Mouse (Mus musculus) adrenal gland (tissue): ENCODE data around the gene Srp9.

Source experiments
- intact Hi-C: fragments of 180-260 bp; cut with DNase I; formaldehyde crosslinking; loops from one replicate; pipeline ENCODE4 v1.15.1; 2025
- long read RNA-seq, 2 experiments: library from polyadenylated mRNA; unstranded; transcript quantifications; one replicate each; pipeline ENCODE4 v2.0.0; 2020; ENCODE audit warnings: borderline replicate concordance in 1 of 2; ENCODE audit not compliant: insufficient replicate concordance in 1 of 2

Srp9 gene
- long read RNA-seq, experiment 1, transcript Srp9-201 (3 exons, 1,367 nt) = major isoform, 279 of 285 reads
- long read RNA-seq, experiment 1, partial matches to known transcripts = 1 of 285 reads
- long read RNA-seq, experiment 1, other reads (novel, unspliced or antisense) = 1 of 285 reads
- long read RNA-seq, experiment 2, transcript Srp9-201 (3 exons, 1,367 nt) = major isoform, 307 of 315 reads
- long read RNA-seq, experiment 2, transcript Srp9-202 (2 exons, 823 nt) = minor isoform, 7 of 315 reads
- long read RNA-seq, experiment 2, partial matches to known transcripts = 0 of 315 reads
- long read RNA-seq, experiment 2, other reads (novel, unspliced or antisense) = 0 of 315 reads

DNA sequence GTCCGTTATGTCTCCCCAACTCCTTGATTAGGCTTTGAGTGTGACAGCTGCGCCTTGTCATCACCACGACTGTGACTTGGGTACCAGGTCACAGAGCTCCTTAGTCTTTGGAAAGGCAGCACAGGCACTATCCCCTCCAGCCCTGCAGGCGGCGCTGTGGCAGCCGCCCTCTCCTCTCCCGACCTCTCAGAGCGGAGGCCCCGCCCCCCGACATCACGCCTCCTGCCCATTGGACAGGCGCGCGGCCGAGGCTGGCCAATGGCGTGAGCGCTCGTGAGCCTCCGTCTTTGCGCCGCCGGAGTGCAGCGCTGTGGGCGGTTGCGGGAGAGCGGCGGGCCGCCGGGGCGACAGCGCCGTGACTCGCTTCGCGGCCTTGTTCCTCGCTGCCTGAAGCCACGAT lies at the start of gene Srp9:
Srp9 (plus strand) TSS at position 232 of the 400 bp plus-strand sequence.
- intact Hi-C loops = no loop called here

DNA sequence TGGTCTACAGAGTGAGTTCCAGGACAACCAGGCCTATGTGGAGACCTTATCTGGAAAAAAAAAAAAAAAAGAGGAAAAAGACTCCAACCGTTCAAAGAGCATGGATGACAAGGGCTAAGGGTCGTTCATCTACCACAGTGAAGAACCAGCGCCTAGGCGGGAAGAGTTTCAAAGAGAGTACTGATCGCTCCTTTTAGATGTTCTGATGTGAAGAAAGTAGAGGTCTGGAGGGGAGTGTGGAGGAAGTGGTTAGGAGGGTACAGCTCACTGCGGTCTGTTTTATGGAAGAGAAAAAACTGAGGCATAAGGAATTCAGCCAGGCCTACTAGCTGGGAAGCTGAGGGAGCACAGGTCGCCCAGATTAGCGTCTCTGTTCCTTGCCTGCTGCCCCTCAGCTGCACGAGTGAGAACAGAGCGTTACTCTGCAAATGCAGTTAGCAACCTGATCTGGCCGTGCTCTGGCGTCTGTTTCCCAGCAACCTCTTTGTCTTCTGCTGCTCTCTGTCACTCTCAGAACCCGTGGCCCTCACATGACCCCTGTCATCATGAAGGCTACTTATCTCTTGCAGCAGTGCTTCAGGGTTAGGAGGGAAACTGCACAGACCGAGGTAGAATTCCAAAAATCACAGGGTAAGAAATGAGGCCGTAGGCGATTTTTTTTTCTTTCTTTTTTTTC lies 42.7 kb upstream of the Srp9 start:
- intact Hi-C loops = no loop called here

DNA sequence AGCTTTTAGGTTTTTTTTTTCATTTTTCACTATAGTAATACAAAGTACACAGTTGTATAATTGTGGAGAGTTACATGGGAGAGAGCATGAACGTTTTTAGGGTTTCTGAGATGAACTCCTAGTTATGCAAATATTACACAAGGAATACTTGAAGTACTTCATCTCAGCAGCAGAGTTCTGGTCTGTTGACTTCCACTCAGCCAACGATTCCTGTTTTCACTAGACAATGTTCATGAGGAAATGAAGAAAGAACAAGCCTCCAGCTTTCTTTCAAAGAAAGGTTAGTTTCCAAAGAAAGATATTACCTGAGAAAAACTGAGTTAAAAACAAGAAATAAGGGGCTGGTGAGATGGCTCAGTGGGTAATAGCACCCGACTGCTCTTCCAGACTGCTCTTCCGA lies 41.1 kb upstream of the Srp9 start:
- intact Hi-C loops = no loop called here

DNA sequence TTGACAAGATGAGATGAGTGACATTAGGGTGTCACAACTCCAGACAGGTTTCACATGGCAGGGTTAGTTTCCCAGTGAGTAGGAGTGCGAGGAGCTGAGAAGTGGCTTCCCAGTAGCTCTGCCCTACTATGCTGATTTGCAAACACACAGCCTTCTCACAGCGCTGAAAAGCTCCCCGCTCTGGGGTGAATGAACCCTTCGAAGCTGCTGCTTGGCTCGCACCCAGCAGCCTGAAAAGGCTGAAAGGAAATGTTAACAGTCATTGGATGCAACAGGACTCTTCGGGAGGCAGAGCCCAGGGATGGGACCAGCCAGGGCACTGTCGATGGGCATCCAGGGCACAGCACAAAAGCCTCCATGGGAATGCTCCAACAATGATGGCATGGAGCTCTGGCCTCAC lies 37.8 kb upstream of the Srp9 start:
- intact Hi-C loops = no loop called here

DNA sequence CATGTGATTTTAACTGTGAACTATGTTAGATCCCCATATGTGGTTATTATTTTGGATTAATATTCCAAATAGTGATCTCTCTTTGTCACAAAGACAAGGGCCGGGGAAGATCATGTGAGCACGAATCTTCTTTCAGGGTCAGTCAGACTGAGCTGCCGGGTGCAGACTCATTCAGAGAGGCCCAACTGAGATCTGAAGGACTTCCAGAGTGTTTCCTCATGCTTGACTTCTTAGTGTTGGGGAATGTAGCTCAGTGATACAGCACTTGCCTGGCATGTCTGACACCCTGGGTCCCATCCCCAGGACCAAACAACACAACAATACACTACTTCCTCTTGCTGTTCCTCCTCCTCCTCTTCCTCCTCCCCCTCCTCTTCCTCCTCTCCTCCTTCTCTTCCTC lies 37.2 kb upstream of the Srp9 start:
- intact Hi-C loops = no loop called here

DNA sequence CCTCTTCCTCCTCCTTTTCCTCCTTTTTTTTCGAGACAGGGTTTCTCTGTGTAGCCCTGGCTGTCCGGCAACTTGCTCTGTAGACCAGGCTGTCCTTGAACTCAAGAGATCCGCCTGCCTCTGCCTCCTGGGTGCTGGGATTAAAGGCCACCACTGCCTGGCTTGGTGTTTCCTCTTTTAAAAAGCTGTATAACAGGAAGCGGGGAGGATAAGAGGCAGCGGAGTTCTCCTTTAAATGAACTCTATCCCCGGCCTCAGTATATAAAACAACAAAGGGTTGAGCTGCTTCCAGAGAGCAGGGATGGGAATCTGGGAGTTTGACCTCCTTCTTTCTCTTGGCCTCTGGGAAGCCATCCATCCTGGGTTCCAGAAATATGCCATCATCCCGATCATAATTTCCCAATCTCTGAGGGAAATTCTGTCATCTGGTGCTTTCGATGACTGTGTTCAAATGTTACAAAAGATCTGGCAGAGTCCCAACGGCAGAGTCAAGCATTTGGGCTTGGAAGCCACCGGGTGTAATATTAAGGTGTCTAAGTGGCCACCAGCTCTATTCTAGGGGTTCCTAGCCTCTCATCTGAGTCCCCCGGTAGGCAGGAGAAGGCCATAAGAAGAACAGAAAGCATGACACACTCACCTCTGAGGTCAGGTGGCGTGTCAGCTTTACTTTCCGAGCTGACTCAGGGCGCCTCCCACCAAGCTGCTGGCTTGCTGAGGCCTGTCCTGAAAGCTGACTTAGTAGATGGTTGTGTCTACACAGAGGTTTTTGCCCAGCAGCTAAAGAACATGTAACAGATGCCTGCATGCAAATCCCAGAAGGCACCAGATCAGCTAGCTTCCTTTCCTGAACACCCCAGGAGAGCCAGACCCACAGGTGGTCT lies 36.5 kb upstream of the Srp9 start:
- intact Hi-C loops = no loop called here

DNA sequence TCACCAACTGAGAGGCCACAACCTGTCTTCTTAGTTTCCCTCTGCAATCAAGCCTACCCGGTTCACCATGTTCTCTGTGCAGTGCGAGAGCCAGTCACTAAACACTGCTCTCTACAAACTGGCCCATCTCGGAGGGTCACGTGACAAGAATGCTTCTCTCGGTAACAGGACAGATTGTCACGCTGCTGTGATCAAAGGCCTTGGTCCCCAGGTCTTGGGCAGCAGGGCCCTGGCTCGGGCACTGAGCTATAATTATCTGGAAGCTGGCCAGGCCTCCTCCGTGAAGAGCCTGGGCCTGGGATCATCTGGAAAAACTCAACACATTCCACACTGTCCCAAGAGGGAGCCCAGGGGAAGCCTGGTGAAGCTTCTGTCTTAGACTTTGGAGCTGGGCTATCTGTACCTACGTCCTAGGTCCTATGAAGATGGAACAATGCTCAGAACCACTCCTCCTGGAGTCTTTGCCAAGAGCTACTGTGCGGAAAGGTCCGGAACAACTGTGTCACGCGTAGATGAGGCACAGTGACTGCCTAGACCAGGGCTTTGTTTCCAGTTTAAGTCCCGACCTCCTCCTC lies 35.6 kb upstream of the Srp9 start:
- intact Hi-C loops = no loop called here

DNA sequence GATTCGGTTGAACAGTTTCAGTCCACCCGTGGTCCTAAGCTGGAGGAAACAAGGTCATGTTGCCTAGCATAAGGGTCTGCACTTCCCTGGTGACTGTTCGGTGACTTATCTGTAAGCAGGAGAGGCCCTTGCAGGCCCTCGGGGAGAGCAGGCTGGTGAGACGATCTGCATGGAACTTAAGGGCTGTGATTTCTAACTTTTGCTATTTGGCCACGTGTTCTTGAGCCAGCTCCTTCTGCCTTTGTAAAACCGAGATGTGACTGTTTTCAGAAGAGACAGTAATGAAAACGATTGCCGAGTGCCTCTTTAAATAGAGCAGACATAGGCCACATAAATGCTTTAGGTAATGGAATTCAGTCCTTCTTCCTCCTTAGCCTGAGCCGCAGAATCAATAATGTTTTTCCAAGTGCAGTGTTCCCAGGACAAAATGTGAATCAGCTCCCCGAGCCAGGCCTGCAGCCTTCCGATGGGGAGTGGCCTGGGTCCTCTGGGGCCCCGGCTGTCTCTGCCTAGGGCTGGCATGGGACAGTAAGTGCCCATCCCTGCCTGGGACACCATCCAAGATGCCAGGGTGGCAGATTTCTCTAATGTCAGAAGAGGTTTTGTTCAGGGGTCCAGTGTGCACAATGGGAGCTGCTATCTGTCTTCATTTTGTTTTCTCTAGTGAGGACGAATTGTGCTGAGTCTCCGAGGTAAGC lies 34.8 kb upstream of the Srp9 start:
- intact Hi-C loops = no loop called here

DNA sequence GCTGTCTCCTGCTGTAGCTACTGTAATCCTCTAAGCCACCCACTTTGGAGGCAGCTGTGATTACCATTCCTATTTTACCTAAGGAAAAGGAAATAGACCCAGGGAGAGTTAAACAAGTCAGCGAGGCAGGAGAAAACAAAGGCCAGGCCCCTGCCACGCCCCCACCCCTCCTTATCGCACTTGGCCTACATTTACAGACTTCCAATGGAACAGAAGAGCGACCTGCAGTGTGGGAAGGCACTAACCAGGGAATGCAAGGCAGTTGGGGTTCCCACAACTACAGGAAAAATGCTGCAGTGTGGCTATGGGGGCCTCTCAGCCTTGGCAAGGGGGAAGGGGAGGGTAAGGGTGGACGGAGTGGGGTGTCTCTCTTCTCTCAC lies 34.2 kb upstream of the Srp9 start:
- intact Hi-C loops = no loop called here

DNA sequence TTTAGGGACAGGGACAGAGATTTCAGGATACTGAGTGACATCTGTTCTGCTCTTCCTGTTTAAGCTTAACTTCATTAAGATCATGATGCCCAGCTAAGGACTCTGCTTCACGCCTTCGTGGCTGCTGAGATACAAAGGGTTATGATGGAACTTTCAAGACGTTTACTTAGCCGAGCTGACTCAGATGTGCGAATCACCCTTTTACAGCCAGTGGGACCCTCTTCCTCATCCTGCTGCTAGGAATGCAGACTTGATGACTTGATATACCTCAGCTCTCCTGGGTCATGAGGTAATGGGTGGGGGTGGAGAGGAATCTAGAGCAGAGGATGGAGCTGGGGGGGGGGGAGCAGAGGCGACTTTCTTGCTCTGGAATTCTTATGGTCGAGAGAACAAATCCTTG lies 33.3 kb upstream of the Srp9 start:
- intact Hi-C loops = no loop called here

DNA sequence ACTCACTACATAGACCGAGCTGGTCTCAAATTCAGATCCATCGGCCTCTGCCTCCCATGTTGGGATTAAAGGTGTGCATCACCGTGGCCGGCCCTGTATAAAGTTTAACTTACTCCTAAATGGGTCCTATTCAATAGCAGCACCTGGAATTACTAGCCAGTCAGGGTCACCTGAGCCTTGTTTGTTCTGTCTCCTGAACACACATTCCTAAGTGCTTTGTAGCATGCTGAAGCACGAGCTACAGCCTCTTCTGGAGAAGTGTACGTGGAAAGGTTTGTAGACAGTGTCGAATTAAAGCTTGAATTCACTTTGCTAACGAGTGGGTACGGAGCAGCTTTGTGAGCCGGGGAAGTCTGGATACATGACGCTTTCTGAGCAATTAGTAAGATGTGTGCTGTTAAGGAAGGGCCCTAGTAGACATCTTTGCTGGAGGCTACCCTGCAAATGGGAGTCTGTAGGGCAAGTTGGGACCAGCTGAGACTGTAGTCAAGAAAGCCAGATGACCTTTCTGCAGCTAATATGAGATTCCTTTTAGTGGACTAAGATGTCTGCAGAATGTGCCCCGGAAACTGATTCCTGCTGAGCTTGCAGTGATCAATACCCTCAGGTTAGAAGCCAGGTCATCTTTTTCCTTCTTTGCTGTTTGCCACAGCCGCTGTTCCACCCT lies 32.7 kb upstream of the Srp9 start:
- intact Hi-C loops = no loop called here

DNA sequence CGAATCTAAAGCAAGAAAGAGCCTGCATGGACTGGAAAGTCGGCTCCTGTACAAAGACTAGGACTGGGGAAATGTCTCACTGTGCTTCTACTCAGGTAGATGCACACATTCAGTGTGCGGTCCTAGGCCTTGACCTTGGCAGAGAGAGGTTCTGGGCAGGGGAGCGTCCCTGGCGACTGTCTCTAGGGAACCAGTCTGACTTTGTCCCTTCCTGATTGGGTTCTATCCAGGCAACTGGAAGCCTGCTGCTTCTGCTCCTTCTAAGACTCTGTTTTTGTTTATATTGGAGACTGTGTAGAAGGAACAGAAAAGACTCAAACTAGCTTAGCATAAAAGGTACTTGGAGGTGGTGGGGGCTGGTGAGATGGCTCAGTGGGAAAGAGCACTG lies 32.1 kb upstream of the Srp9 start:
- intact Hi-C loops = no loop called here

DNA sequence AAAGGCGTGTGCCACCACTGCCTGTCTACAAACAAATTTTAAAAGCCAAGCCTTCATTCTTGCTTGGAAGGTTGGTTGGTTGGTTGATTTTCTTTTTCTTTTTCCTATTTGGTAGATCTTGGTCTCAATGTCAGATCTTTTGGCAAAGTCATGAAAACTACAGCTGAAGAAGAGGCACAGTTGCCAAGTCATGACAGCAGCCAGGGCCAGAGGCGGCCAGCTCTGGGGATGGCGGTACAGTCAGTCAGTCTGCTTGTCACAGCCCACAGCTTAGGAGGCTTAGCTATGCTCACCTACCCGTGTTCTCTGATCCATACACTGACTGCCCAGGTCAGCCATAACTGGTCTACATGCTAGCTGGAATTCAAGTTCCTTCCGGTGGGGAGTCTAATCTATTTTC lies 31.1 kb upstream of the Srp9 start:
- intact Hi-C loops = no loop called here

DNA sequence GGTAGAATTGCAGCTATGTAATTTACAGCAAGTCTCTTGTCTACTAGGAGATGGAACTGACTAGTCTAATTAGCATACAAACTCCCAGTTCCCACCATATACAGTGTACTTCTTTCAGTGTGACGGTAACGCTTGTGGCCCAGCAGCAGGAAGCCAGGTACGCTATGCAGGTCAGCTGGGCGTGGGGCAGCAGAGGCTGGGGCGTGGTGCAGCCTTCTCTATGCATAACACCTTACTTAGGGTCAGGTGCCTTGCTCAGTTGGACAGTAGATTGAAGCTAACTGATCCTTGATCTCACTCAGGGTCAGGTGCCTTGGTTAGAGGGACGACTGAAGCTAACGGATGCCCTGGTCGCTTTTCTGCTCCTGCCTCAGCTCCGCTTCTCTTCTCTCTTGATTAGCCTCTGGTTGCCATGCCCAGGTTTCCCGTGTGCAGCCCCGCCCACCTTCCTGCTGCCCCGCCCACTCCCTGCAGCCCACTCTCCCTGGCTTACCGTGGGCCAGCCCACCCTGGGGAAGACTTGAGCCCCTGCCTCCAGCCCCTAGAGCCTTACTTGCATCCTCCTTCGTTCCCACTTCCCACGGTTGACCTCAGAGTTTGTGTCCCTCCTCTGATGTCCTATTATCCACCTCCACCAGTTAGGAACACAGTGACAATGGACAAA lies 29.9 kb upstream of the Srp9 start:
- intact Hi-C loops = no loop called here

DNA sequence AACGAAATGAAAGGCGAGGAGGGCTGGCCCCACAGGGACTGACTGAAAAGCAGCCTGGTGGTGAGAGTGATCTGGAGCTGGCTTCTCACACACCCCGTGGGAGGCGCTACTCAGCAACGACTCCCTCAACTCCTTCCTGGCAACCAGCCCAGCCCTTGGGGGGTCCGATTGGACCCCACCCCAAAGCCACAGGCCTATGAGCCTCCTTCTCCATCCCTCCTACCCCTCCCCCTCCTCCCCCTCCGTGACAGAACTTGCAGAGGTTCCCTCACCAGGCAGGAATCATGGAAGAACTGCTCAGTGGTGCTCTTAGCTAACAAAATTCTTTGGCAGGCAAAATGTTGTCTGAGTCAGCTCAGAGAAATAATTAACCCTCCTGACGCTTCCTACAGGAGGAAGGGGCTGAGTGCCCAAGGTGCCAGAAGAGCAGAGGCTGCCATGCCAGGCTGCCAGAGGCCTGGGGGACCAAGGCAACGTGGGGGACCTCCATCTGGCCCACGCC lies 29.2 kb upstream of the Srp9 start:
- intact Hi-C loops = no loop called here

DNA sequence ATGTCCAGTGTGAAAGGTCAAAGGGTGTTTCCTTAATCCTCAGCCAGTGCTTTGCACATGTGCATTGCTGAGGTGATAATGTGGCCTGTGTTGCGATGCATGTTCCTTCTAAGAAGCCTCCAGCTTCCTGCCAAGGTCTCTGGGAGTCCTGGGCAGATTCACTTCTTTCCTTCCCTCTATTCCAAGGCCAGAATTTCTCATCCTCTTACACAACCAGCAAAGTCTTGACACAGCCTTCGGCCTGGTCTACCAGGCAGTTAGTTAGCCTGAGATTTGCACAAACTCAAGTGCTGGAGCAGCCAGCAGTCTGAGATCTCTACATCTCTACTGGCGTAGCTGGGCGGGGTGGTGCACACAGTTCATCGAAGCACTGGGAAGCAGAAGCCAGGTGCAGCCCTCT lies 27.8 kb upstream of the Srp9 start:
- intact Hi-C loops = no loop called here

DNA sequence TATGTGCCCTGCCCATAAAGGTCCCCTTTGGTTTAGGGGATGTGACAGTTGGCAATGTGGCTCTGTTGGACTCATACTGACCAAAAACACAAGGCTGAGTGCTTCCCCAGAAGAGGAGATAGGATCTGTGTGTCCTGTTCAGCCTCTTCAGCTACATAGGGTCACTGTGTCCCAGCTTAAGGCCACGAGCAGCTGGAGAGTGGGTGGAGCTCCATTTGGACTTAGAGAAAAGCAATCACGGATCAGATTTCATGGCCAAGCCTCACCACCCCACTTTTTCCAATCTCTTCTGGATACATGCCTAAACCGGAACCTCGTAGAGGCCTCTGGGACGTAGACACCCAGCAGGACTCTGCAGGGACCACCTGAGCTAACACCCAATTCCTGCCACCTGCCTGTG lies 25.5 kb upstream of the Srp9 start:
- intact Hi-C loops = no loop called here

DNA sequence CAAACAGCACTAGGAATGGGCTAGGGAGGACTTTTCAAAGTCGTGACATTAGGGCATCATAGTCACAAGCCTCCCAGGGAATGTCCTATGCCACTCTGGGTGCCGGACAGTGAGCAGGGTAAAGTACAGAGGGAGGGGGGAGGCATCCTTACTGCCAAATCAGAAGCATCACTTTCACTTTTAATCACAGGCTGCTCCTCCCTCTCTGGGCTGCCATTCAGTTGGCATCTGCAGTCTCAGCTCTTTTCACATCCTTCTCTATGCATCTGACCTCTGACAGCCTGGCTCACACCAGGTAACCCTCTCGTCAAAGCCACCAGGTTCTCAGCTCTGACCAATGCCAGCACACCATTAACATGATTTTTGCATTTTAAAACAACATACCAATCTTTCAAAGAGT lies 24.1 kb upstream of the Srp9 start:
- intact Hi-C loops = no loop called here

DNA sequence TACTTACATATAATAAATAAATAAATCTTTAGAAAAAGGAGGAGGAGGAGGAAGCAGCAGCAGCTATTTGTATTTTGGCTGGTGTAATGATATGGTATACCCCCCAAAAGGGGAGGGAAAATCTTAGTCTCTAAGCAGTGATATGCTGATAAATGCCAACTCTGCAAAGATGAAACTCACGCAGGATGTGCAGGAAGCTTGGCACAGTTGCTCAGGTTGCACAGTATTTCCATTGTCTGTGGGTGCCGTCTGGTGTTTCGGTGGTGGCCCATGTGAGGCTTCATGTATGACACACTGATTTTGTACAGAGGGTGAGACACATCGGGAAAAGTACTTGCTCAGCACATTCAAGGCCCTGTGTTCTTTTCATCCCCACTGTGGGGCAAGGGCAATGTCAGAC lies 23.1 kb upstream of the Srp9 start:
- intact Hi-C loops = no loop called here

DNA sequence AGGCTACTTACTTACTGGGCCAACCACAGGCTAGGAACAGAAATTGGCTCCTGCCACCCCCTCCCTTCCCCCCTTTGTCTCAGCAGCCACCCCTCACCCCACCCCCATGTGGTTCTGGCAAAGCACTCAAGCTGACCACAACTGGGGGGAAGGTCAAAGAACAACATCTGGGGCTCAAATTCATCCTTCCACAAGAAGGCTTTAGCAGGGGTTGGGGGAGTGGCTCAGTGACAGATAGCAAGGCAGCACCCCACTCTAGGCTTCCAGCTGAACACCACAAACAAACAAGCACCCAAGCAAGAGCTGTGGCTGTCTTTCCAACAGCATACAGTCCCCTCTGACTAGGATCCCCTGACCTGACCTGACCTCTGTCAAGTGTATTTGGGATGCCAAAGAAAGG lies 21.8 kb upstream of the Srp9 start:
- intact Hi-C loops = no loop called here
